Mouse (Mus musculus) testis, adult 2 months (tissue): Measurements from ENCODE around the gene Klhl5.

Source experiments
- CTCF ChIP-seq: fragments of 200-500 bp; IDR thresholded peaks from 2 replicates; pipeline ENCODE4 v1.5.1; 2012; ENCODE audit warnings: low read depth, mild to moderate bottlenecking, inconsistent platforms, low read length, moderate library complexity; ENCODE audit not compliant: control insufficient read depth, insufficient read depth, insufficient replicate concordance
- POLR2A ChIP-seq: fragments of 200-500 bp; IDR thresholded peaks from 2 replicates; pipeline ENCODE4 v1.6.1; 2012; ENCODE audit warnings: low read depth, mild to moderate bottlenecking, inconsistent platforms, low read length, moderate library complexity; ENCODE audit not compliant: control insufficient read depth

GRCm38 (mm10) chr5:65178477-65178876 lies 71.1 kb downstream of the Klhl5 start:
- no peak for TF ChIP-seq CTCF
- no peak for TF ChIP-seq POLR2A
